Mouse (Mus musculus) brain, embryonic 18.5 days (tissue): ENCODE data around the gene Atp5l.

Source experiments
- DNase-seq: peaks from one replicate; pipeline ENCODE4 v3.0.0-alpha.2; 2012; ENCODE audit warnings: low read depth, low spot score

Atp5l gene

GRCm38 (mm10) chr9:44892664-44893063 lies 27.9 kb downstream of the Atp5l start:
- no peak for DNase-seq

DNA sequence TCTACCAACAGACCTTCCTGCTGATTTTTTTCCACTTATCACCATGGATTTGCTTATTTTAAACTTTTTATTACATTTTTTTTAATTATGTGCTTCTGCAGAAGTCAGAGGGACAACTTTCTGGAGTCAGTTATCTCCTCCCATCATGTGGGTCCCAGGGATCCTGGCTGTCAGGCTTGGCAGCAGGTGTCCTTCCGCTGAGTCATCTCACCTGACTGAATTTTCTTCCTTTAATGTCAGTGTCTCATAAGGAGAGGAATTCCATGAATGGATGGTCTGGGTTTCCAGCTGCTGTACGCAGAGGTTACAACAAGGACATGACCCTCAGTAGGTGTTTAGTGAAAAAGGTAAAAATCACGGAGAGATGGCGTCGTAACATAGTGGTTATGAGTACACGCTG lies 29.3 kb downstream of the Atp5l start:
- DNase-seq: no peak

- no peak for DNase-seq
Observed at GRCm38 (mm10) chr9:44890122-44890521, 30.4 kb downstream of the Atp5l start.

- no peak for DNase-seq
Observed at GRCm38 (mm10) chr9:44888114-44888624, 32.4 kb downstream of the Atp5l start.

- peak; percentile 56 for DNase-seq
Observed at GRCm38 (mm10) chr9:44882981-44883569, 37.5 kb downstream of the Atp5l start.

DNA sequence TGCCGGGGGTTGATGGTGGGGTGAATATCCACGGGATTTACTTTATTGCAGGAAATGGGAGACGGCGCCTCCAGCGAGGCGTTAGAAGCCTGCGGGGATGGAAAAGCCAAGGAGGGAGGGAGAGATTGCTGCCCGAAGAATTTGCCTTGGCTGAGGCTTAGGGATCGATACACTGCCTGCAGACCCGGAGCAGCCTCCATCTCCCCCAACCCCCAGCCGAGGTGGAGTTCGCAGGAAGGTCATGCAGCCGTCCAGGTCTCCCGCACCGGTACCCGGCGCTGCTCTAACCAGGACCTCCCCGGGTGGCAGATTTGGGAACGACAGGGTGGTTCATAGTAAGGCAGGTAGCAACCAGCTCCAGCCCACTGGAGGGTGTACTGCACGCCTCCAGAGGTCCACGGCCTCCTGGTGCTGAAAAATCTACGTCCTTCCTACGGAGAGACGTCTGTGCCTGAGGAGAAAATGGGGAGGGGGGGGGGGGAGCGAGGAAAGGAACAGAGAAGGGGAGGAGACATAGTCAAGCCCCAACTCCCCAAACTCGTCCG lies 38.0 kb downstream of the Atp5l start:
- DNase-seq: peak; percentile 22

DNA sequence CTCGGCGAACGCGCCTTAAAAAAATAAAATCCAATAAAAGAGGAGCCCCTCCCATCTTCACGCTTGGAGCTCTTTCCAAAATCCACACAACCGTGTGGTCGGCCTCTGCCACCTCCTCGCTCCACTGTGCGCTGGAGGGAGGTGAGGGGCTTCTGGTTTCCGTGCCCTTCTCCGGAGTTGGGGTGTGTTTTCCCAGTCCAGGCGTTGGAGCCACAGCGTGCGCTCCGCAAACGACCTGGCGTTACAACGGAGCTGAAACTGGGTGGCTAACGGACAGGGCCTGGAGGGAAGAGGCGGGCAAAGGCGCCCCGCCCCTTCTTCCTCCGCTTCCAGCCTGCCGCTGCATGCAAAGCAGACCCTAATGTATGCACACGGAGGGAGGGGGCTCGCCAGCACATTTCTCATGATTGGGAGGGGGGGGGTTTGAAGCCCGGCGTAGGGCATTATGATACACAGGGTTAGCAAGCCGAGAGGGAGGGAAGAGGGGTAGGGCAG lies 38.6 kb downstream of the Atp5l start:
- peak; percentile 81 for DNase-seq

GRCm38 (mm10) chr9:44881221-44881871 lies 39.2 kb downstream of the Atp5l start, which contains the start of gene Kmt2a:
Gene Kmt2a, minus strand, starts transcription at chr9:44881296.
- DNase-seq: peak; percentile 94

- DNase-seq: no peak
Observed at GRCm38 (mm10) chr9:44880309-44881081, 40.0 kb downstream of the Atp5l start.

GRCm38 (mm10) chr9:44879694-44880271 lies 40.8 kb downstream of the Atp5l start:
- DNase-seq: no peak

- no peak for DNase-seq
Observed at GRCm38 (mm10) chr9:44878776-44879500, 41.6 kb downstream of the Atp5l start.

- no peak for DNase-seq
Observed at GRCm38 (mm10) chr9:44877686-44878085, 42.9 kb downstream of the Atp5l start.

DNA sequence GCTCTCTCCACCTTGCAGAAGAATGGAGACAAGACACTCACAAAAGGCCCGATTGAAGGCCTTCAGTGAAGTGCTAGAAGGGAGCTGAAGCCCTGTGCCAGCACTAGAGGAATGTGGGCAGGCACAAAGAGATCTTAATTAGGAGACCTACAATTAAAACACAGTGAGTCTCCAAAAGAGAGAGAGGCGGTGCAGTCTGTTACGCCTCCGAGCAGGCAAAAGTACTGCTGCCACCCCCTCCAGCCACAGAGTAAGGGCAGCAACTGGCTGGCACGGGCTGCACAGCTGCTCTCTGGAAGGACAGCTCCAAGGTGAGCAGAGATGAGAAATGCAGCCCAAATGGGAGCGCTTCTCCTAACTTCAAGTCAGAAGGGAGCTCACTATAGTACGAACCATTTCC lies 45.1 kb downstream of the Atp5l start:
- DNase-seq: no peak

- DNase-seq: no peak
Observed at GRCm38 (mm10) chr9:44874198-44874597, 46.3 kb downstream of the Atp5l start.

GRCm38 (mm10) chr9:44873665-44874064 lies 46.9 kb downstream of the Atp5l start:
- no peak for DNase-seq

DNA sequence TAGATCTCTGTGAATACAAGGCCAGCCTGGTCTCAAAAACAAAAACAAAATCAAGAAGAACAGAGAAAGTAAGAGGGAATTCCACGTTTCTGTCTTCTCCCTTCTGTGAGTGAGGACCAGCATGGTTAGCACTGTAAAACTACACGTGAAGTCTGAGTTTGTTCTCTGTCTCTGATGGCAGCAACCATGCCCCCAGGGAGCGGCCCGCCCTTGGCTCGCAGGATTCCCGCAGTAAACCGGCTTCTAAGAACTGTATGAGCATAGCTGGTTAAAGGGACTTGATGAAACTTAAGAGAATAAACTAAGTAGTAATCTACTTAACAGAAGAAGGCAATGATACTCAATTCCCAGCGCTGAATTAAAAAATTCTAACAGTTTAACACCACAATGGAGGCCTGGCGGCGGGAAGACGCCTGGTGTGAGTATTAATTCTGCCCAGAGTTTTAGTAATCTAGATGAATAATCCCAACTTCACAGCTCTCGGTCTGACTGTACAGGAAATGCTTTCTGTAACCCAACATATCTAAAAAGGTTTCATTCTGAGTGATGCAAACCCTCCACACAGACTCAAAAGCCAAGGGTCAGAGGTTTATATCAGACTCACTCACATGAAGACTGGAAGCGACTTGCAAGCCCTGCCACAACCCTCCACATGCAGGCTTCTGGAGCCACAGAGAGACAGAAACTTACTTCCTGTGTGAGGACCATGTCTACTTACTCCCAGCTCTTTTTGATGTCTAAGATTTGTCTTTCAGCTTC lies 52.0 kb downstream of the Atp5l start:
- no peak for DNase-seq

DNA sequence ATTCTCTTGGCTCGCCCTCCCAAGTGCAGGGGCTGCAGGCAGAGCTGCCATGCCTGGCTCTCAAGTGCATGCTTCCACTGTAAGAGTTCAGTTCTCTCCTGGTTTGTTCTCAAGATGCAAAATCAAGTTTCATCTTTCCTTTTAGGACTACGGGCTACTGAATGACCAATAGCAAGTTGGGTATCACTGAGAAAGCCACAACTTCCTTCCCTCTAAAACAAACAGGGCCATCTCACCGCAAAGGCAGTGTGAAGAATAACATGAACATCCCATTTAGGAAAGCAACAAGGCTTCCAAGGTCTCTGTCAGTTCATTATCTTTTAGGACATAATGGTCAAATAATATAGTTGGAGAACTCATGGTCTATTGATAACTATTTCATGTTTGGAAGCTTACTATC lies 52.9 kb downstream of the Atp5l start:
- DNase-seq: no peak

GRCm38 (mm10) chr9:44866501-44867240 lies 53.9 kb downstream of the Atp5l start:
- no peak for DNase-seq
